Mouse (Mus musculus): ENCODE data around the gene Gpatch8. TPM values are rescaled to one million over a fixed set of nuclear protein-coding genes. Genes with fewer than 3 reads are reported as not detected.

The Gpatch8 gene
- total RNA-seq, 2 experiments from 2014 or later = 50.8 to 52.0 TPM

DNA sequence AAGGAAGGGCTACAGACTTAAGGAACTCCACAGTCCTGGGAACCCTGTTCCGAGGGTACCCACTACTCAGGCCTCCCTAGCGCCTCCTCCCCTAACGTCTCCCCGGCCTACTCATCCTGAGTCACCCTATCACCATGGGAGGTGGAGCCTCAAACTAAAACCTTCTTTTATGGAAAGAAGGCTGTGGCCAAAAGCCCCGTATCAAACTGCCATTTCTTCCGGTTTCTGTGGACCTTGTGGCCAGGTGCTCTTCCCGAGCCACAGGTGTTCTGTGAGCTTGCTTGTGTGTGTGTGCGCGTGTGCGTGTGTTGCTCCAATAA lies 119.8 kb downstream of the Gpatch8 start:
- no peak for DNase-seq (ENCODE audit: low spot score in 2 of 2)

GRCm38 (mm10) chr11:102435754-102436470 lies 120.3 kb downstream of the Gpatch8 start:
- no peak for DNase-seq (ENCODE audit: low spot score in 2 of 2)

- DNase-seq (ENCODE audit: low spot score in 2 of 2) = no peak
Measured at GRCm38 (mm10) chr11:102434816-102435705, 121.1 kb downstream of the Gpatch8 start.

DNA sequence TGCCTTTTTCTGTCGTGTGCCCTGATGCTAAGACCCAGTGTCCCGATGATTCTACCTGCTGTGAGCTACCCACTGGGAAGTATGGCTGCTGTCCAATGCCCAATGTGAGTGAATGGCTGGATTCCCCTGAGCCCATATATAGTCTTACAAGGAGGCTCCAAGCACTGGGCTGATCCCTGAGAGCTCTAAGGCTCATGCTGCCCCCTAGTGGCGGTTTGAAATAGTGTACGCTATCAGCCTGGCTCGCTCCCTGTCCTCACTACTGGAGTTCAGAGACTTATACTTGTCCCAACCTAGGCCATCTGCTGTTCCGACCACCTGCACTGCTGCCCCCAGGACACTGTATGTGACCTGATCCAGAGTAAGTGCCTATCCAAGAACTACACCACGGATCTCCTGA lies 121.8 kb downstream of the Gpatch8 start:
- peak; percentile 89 to 95 for DNase-seq (ENCODE audit: low spot score in 2 of 2)

- no peak for DNase-seq (ENCODE audit: low spot score in 2 of 2)
Measured at GRCm38 (mm10) chr11:102433866-102434265, 122.3 kb downstream of the Gpatch8 start.

GRCm38 (mm10) chr11:102432896-102433295 lies 123.3 kb downstream of the Gpatch8 start:
- no peak for DNase-seq (ENCODE audit: low spot score in 2 of 2)

DNA sequence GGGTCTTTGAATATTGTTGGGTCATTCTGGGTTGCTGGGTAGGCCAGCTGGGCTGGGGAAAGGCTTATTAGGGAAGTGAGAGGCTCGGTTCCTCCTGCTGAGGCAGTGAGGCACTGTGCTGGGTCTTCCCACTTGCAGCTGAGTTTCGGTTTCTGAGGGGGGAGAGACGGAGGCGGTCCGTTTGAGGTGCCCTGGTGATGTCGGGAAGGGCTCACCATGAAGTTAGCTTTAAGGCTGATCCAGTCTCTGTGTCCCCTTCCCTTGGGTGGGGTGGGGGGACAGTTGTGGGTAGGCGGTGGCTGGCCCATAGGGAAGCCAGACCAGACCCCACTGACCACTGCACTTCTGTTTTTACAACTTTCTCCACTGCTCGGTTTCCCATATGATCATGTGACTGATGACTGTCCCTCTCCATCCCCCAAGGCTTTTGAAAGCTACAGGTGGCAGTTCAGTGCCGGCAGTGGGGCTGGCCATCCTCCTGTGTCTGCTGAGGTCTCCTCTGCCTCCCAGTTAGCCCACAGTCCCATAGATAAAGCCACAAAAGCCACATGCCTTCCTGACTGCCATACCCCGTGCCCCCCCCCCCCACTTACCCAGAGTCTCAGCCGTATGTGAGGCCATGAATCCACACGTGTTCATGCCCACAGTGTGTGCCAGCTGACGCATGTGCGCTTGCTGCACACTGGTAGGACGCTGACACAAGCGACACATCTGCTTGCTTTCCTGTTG lies 123.9 kb downstream of the Gpatch8 start:
- no peak for DNase-seq (ENCODE audit: low spot score in 2 of 2)

GRCm38 (mm10) chr11:102431728-102432114 lies 124.5 kb downstream of the Gpatch8 start:
- no peak for DNase-seq (ENCODE audit: low spot score in 2 of 2)

- peak; percentile 78 to 84 for DNase-seq (ENCODE audit: low spot score in 2 of 2)
Measured at GRCm38 (mm10) chr11:102431018-102431645, 125.1 kb downstream of the Gpatch8 start.

GRCm38 (mm10) chr11:102430121-102431017 lies 125.8 kb downstream of the Gpatch8 start, which contains the start of gene Grn:
Gene Grn, plus strand, starts transcription at chr11:102430315.
- DNase-seq (ENCODE audit: low spot score in 2 of 2) = peak; percentile 85 to 91

DNA sequence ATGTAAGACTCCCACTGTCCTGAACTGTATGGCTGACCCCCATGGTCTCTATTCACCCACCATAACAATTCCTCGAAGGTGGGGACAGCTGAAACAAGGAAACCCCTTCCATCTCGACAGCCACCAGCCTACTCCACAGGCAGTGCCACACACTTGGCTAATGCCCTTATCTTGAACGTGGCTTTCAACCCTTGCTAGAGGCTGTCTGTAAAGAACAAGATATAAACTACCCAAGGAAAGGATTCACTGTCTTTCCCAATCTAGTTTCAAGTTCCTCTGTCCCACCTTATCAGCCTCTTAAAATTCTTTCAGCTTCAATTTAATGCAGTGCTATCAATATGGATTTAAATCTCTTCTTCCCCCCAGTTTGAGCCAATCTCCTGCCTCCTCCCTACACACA lies 126.6 kb downstream of the Gpatch8 start:
- DNase-seq (ENCODE audit: low spot score in 2 of 2) = no peak

DNA sequence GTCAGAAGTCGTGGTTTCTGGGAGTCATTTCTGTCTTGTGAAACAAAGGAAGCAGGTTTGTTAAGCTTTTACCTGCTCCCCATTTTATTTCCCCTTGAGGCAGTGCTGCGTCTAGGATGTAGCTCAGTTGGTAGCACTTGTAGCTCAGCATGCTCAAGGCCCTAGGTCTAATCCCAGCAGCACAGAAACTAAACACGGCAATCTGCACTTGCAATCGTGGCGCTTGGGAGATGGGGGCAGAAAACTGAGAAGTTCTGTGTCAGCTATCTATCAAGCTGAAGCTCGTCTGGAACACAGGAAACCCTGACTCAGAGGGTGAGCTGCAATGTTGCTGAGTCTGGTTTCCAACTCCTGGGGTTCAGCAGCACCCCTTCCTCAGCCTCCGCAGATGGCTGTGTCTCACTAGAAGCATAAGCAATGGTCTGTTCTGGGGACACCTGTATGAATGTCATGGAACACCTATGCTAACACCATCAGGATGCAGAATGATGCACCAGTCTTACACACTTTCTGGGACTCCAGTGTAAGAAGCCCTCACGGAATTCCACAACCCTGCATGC lies 127.1 kb downstream of the Gpatch8 start:
- DNase-seq (ENCODE audit: low spot score in 2 of 2) = no peak

Other genes with a start within 250 kb of the Gpatch8 start
- 100 to 1,000 TPM; 123 to 140 TPM for gene Ubtf, start 236.7 kb downstream of the Gpatch8 start, total RNA-seq (2021)
- under 1 TPM; 0.09 to 0.19 TPM for gene Slc4a1, start 190.2 kb downstream of the Gpatch8 start, total RNA-seq (2021)
- gene Rundc3a, start 163.0 kb downstream of the Gpatch8 start, total RNA-seq (2021) = 100 to 1,000 TPM; 477 to 484 TPM
- gene Slc25a39, start 148.4 kb downstream of the Gpatch8 start, total RNA-seq (2021) = 10 to 100 TPM; 60.6 to 73.2 TPM
- gene Grn, start 126.1 kb downstream of the Gpatch8 start, total RNA-seq (2021) = 10 to 100 TPM; 55.8 to 58.9 TPM
- 100 to 1,000 TPM; 113 to 133 TPM for gene Fam171a2, start 108.7 kb downstream of the Gpatch8 start, total RNA-seq (2021)
- gene Itga2b, start 86.3 kb downstream of the Gpatch8 start, total RNA-seq (2021) = 1 to 10 TPM; 3.3 to 3.9 TPM
- gene Gm11627, start 23.1 kb upstream of the Gpatch8 start, total RNA-seq (2021) = 1 to 10 TPM; 3.7 to 5.4 TPM
- 1 to 10 TPM; 9.4 to 9.7 TPM for gene Fzd2, start 48.0 kb upstream of the Gpatch8 start, total RNA-seq (2021)
- not detected for gene Meioc, start 107.3 kb upstream of the Gpatch8 start, total RNA-seq (2021)
- gene Ccdc43, start 141.4 kb upstream of the Gpatch8 start, total RNA-seq (2021) = 10 to 100 TPM; 26.1 to 29.0 TPM
- 100 to 1,000 TPM; 125 to 129 TPM for gene Adam11, start 205.0 kb upstream of the Gpatch8 start, total RNA-seq (2021)

All from left cerebral cortex, adult 18-20 months (tissue).